Mouse (Mus musculus): ENCODE results near the gene Cabin1. TPM values are rescaled to one million over a fixed set of nuclear protein-coding genes. Genes with fewer than 3 reads are reported as not detected.

Cabin1 gene
- polyA plus RNA-seq, 2 experiments = 11.2 to 13.7 TPM

- no peak overlapping the region for H3K27ac ChIP-seq
- H3K4me1 ChIP-seq (replicated peaks; ENCODE audit: control insufficient read depth in 2 of 2, insufficient read depth in 2 of 2, low read length in 1 of 2) = no peaks in the 10 kb centered on the region
- 44% methylated on average over 7 of the region's 7 CpGs for WGBS (ENCODE audit: insufficient replicate concordance)
- no peaks in the 10 kb centered on the region for H3K9me3 ChIP-seq (ENCODE audit: control insufficient read depth, low read length)
- H3K4me2 ChIP-seq (ENCODE audit: low read depth) = no peak overlapping the region
- H3K9ac ChIP-seq (replicated peaks) = no peak overlapping the region
- ATAC-seq (ENCODE audit: insufficient read depth) = no peak
- TF ChIP-seq EP300 (IDR thresholded peaks at IDR 0.05; ENCODE audit: low read depth) = no peak
- TF ChIP-seq CTCF (IDR thresholded peaks at IDR 0.05; ENCODE audit: low read depth) = no peak
- H3K27me3 ChIP-seq (ENCODE audit: control insufficient read depth, insufficient read depth, low read length) = no peaks in the 10 kb centered on the region
- no peaks in the 10 kb centered on the region for H3K36me3 ChIP-seq (replicated peaks; ENCODE audit: control insufficient read depth, insufficient read depth, low read depth)
- no peak for DNase-seq (ENCODE audit: low read depth in 3 of 3, low spot score in 3 of 3)
- H3K4me3 ChIP-seq (ENCODE audit: insufficient read depth in 1 of 2, low read depth in 2 of 2, low read length in 2 of 2) = no peak overlapping the region
Measured at GRCm38 (mm10) chr10:75610486-75610885, 153.7 kb downstream of the Cabin1 start.

- Histone ChIP-seq H3K9me3 (ENCODE audit: control insufficient read depth, low read length) (no peaks in the 10 kb centered on the region), H3K27ac (no peak overlapping the region), H3K9ac (replicated peaks) (no peak overlapping the region), H3K4me2 (ENCODE audit: low read depth) (no peak overlapping the region), H3K4me1 (replicated peaks; ENCODE audit: control insufficient read depth in 2 of 2, insufficient read depth in 2 of 2, low read length in 1 of 2) (no peaks in the 10 kb centered on the region), H3K27me3 (ENCODE audit: control insufficient read depth, insufficient read depth, low read length) (no peaks in the 10 kb centered on the region), H3K4me3 (ENCODE audit: insufficient read depth in 1 of 2, low read depth in 2 of 2, low read length in 2 of 2) (no peak overlapping the region), H3K36me3 (replicated peaks; ENCODE audit: control insufficient read depth, insufficient read depth, low read depth) (no peaks in the 10 kb centered on the region)
- no peak for TF ChIP-seq EP300 (IDR thresholded peaks at IDR 0.05; ENCODE audit: low read depth)
- TF ChIP-seq CTCF (IDR thresholded peaks at IDR 0.05; ENCODE audit: low read depth) = no peak
- DNase-seq (ENCODE audit: low read depth in 3 of 3, low spot score in 3 of 3) (no peak), ATAC-seq (ENCODE audit: insufficient read depth) (no peak)
- 73% methylated on average over 11 of the region's 11 CpGs for WGBS (ENCODE audit: insufficient replicate concordance)
Measured at GRCm38 (mm10) chr10:75608975-75609374, 155.2 kb downstream of the Cabin1 start.

- Histone ChIP-seq H3K27ac (no peak overlapping the region), H3K4me3 (ENCODE audit: insufficient read depth in 1 of 2, low read depth in 2 of 2, low read length in 2 of 2) (no peak overlapping the region), H3K9ac (replicated peaks) (no peak overlapping the region), H3K27me3 (ENCODE audit: control insufficient read depth, insufficient read depth, low read length) (no peaks in the 10 kb centered on the region), H3K4me2 (ENCODE audit: low read depth) (no peak overlapping the region), H3K36me3 (replicated peaks; ENCODE audit: control insufficient read depth, insufficient read depth, low read depth) (no peaks in the 10 kb centered on the region), H3K9me3 (ENCODE audit: control insufficient read depth, low read length) (no peaks in the 10 kb centered on the region), H3K4me1 (replicated peaks; ENCODE audit: control insufficient read depth in 2 of 2, insufficient read depth in 2 of 2, low read length in 1 of 2) (no peaks in the 10 kb centered on the region)
- TF ChIP-seq CTCF (IDR thresholded peaks at IDR 0.05; ENCODE audit: low read depth) (no peak), EP300 (IDR thresholded peaks at IDR 0.05; ENCODE audit: low read depth) (no peak)
- DNase-seq (ENCODE audit: low read depth in 3 of 3, low spot score in 3 of 3) (no peak), ATAC-seq (ENCODE audit: insufficient read depth) (no peak)
- WGBS (ENCODE audit: insufficient replicate concordance) = 60% methylated on average over 4 of the region's 4 CpGs
Measured at GRCm38 (mm10) chr10:75607253-75607652, 156.9 kb downstream of the Cabin1 start.

- Histone ChIP-seq H3K36me3 (replicated peaks; ENCODE audit: control insufficient read depth, insufficient read depth, low read depth) (no peaks in the 10 kb centered on the region), H3K9ac (replicated peaks) (no peak overlapping the region), H3K27ac (no peak overlapping the region), H3K9me3 (ENCODE audit: control insufficient read depth, low read length) (no peaks in the 10 kb centered on the region), H3K4me3 (ENCODE audit: insufficient read depth in 1 of 2, low read depth in 2 of 2, low read length in 2 of 2) (no peak overlapping the region), H3K4me1 (replicated peaks; ENCODE audit: control insufficient read depth in 2 of 2, insufficient read depth in 2 of 2, low read length in 1 of 2) (no peaks in the 10 kb centered on the region), H3K4me2 (ENCODE audit: low read depth) (no peak overlapping the region), H3K27me3 (ENCODE audit: control insufficient read depth, insufficient read depth, low read length) (no peaks in the 10 kb centered on the region)
- 35% methylated on average over 11 of the region's 11 CpGs for WGBS (ENCODE audit: insufficient replicate concordance)
- no peak for TF ChIP-seq EP300 (IDR thresholded peaks at IDR 0.05; ENCODE audit: low read depth)
- peak; percentile 65 for TF ChIP-seq CTCF (IDR thresholded peaks at IDR 0.05; ENCODE audit: low read depth)
- ATAC-seq (ENCODE audit: insufficient read depth) = no peak
- no peak for DNase-seq (ENCODE audit: low read depth in 3 of 3, low spot score in 3 of 3)
Measured at GRCm38 (mm10) chr10:75605162-75605846, 158.8 kb downstream of the Cabin1 start.

- H3K4me1 ChIP-seq (replicated peaks; ENCODE audit: control insufficient read depth in 2 of 2, insufficient read depth in 2 of 2, low read length in 1 of 2) = no peaks in the 10 kb centered on the region
- no peak for TF ChIP-seq EP300 (IDR thresholded peaks at IDR 0.05; ENCODE audit: low read depth)
- no peak for TF ChIP-seq CTCF (IDR thresholded peaks at IDR 0.05; ENCODE audit: low read depth)
- no peaks in the 10 kb centered on the region for H3K9me3 ChIP-seq (ENCODE audit: control insufficient read depth, low read length)
- DNase-seq (ENCODE audit: low read depth in 3 of 3, low spot score in 3 of 3) (no peak), ATAC-seq (ENCODE audit: insufficient read depth) (no peak)
- H3K4me3 ChIP-seq (ENCODE audit: insufficient read depth in 1 of 2, low read depth in 2 of 2, low read length in 2 of 2) = no peak overlapping the region
- 66% methylated on average over 7 of the region's 7 CpGs for WGBS (ENCODE audit: insufficient replicate concordance)
- no peak overlapping the region for H3K4me2 ChIP-seq (ENCODE audit: low read depth)
- H3K36me3 ChIP-seq (replicated peaks; ENCODE audit: control insufficient read depth, insufficient read depth, low read depth) = no peaks in the 10 kb centered on the region
- no peak overlapping the region for H3K9ac ChIP-seq (replicated peaks)
- H3K27me3 ChIP-seq (ENCODE audit: control insufficient read depth, insufficient read depth, low read length) = no peaks in the 10 kb centered on the region
- no peak overlapping the region for H3K27ac ChIP-seq
Measured at GRCm38 (mm10) chr10:75600189-75600730, 163.9 kb downstream of the Cabin1 start.

Other genes starting within 250 kb of the Cabin1 start
- 19.4 and 60.5 TPM in 2 replicates for gene Snrpd3, start 246.8 kb downstream of the Cabin1 start, polyA plus RNA-seq (2012; rRNA removed)
- 82.2 and 90.3 TPM in 2 replicates for gene Snrpd3, start 246.8 kb downstream of the Cabin1 start, polyA plus RNA-seq (2014; fragmentation: Nextera tagmentation; extraction: Ambion mirVana)
- gene Gucd1, start 246.4 kb downstream of the Cabin1 start, polyA plus RNA-seq (2012; rRNA removed) = 37.3 and 38.7 TPM in 2 replicates
- 58.5 and 66.0 TPM in 2 replicates for gene Gucd1, start 246.4 kb downstream of the Cabin1 start, polyA plus RNA-seq (2014; fragmentation: Nextera tagmentation; extraction: Ambion mirVana)
- 0.04 TPM in 2 replicates for gene Lrrc75b, start 204.0 kb downstream of the Cabin1 start, polyA plus RNA-seq (2012; rRNA removed)
- gene Lrrc75b, start 204.0 kb downstream of the Cabin1 start, polyA plus RNA-seq (2014; fragmentation: Nextera tagmentation; extraction: Ambion mirVana) = not detected in 2 replicates
- gene Ggt1, start 202.7 kb downstream of the Cabin1 start, polyA plus RNA-seq (2012; rRNA removed) = 4.3 and 5.8 TPM in 2 replicates
- gene Ggt1, start 202.7 kb downstream of the Cabin1 start, polyA plus RNA-seq (2014; fragmentation: Nextera tagmentation; extraction: Ambion mirVana) = 5.2 and 6.6 TPM in 2 replicates
- 0.65 and 1.4 TPM in 2 replicates for gene Ggt5, start 175.0 kb downstream of the Cabin1 start, polyA plus RNA-seq (2012; rRNA removed)
- gene Ggt5, start 175.0 kb downstream of the Cabin1 start, polyA plus RNA-seq (2014; fragmentation: Nextera tagmentation; extraction: Ambion mirVana) = 0.27 and 0.57 TPM in 2 replicates
- 0.84 and 1.2 TPM in 2 replicates for gene Susd2, start 120.3 kb downstream of the Cabin1 start, polyA plus RNA-seq (2012; rRNA removed)
- 1.0 and 1.6 TPM in 2 replicates for gene Susd2, start 120.3 kb downstream of the Cabin1 start, polyA plus RNA-seq (2014; fragmentation: Nextera tagmentation; extraction: Ambion mirVana)
- 116 and 138 TPM in 2 replicates for gene Ddt, start 9.1 kb upstream of the Cabin1 start, polyA plus RNA-seq (2012; rRNA removed)
- gene Ddt, start 9.1 kb upstream of the Cabin1 start, polyA plus RNA-seq (2014; fragmentation: Nextera tagmentation; extraction: Ambion mirVana) = 169 and 176 TPM in 2 replicates
- 0.04 TPM in 1 of 2 replicates, not detected in the other for gene Gm20441, start 16.6 kb upstream of the Cabin1 start, polyA plus RNA-seq (2012; rRNA removed)
- not detected in 2 replicates for gene Gm20441, start 16.6 kb upstream of the Cabin1 start, polyA plus RNA-seq (2014; fragmentation: Nextera tagmentation; extraction: Ambion mirVana)
- 5.3 and 5.5 TPM in 2 replicates for gene Gstt3, start 17.1 kb upstream of the Cabin1 start, polyA plus RNA-seq (2012; rRNA removed)
- 9.4 and 12.0 TPM in 2 replicates for gene Gstt3, start 17.1 kb upstream of the Cabin1 start, polyA plus RNA-seq (2014; fragmentation: Nextera tagmentation; extraction: Ambion mirVana)
- 71.5 and 90.6 TPM in 2 replicates for gene Gstt1, start 34.2 kb upstream of the Cabin1 start, polyA plus RNA-seq (2012; rRNA removed)
- gene Gstt1, start 34.2 kb upstream of the Cabin1 start, polyA plus RNA-seq (2014; fragmentation: Nextera tagmentation; extraction: Ambion mirVana) = 68.8 and 75.7 TPM in 2 replicates
- gene Gstt4, start 58.2 kb upstream of the Cabin1 start, polyA plus RNA-seq (2012; rRNA removed) = not detected in 2 replicates
- 0.10 TPM in 1 of 2 replicates, not detected in the other for gene Gstt4, start 58.2 kb upstream of the Cabin1 start, polyA plus RNA-seq (2014; fragmentation: Nextera tagmentation; extraction: Ambion mirVana)
- 33.8 and 36.4 TPM in 2 replicates for gene Gstt2, start 73.1 kb upstream of the Cabin1 start, polyA plus RNA-seq (2012; rRNA removed)
- 42.7 and 43.7 TPM in 2 replicates for gene Gstt2, start 73.1 kb upstream of the Cabin1 start, polyA plus RNA-seq (2014; fragmentation: Nextera tagmentation; extraction: Ambion mirVana)
- 846 and 879 TPM in 2 replicates for gene Mif, start 95.9 kb upstream of the Cabin1 start, polyA plus RNA-seq (2012; rRNA removed)
- gene Mif, start 95.9 kb upstream of the Cabin1 start, polyA plus RNA-seq (2014; fragmentation: Nextera tagmentation; extraction: Ambion mirVana) = 746 and 755 TPM in 2 replicates
- 0.23 and 0.47 TPM in 2 replicates for gene Derl3, start 129.1 kb upstream of the Cabin1 start, polyA plus RNA-seq (2012; rRNA removed)
- gene Derl3, start 129.1 kb upstream of the Cabin1 start, polyA plus RNA-seq (2014; fragmentation: Nextera tagmentation; extraction: Ambion mirVana) = 0.18 TPM in 1 of 2 replicates, not detected in the other
- gene Smarcb1, start 157.3 kb upstream of the Cabin1 start, polyA plus RNA-seq (2012; rRNA removed) = 21.2 and 28.5 TPM in 2 replicates
- gene Smarcb1, start 157.3 kb upstream of the Cabin1 start, polyA plus RNA-seq (2014; fragmentation: Nextera tagmentation; extraction: Ambion mirVana) = 47.7 and 55.3 TPM in 2 replicates
- gene Chchd10, start 168.8 kb upstream of the Cabin1 start, polyA plus RNA-seq (2012; rRNA removed) = 55.8 and 72.9 TPM in 2 replicates
- 106 and 111 TPM in 2 replicates for gene Chchd10, start 168.8 kb upstream of the Cabin1 start, polyA plus RNA-seq (2014; fragmentation: Nextera tagmentation; extraction: Ambion mirVana)
- 1.3 and 1.5 TPM in 2 replicates for gene Mmp11, start 172.2 kb upstream of the Cabin1 start, polyA plus RNA-seq (2012; rRNA removed)
- gene Mmp11, start 172.2 kb upstream of the Cabin1 start, polyA plus RNA-seq (2014; fragmentation: Nextera tagmentation; extraction: Ambion mirVana) = 1.1 and 1.5 TPM in 2 replicates
- 22.5 and 27.6 TPM in 2 replicates for gene Gm867, start 176.3 kb upstream of the Cabin1 start, polyA plus RNA-seq (2012; rRNA removed)
- 20.9 and 21.9 TPM in 2 replicates for gene Gm867, start 176.3 kb upstream of the Cabin1 start, polyA plus RNA-seq (2014; fragmentation: Nextera tagmentation; extraction: Ambion mirVana)
- 0.85 and 2.1 TPM in 2 replicates for gene Vpreb3, start 178.7 kb upstream of the Cabin1 start, polyA plus RNA-seq (2012; rRNA removed)
- gene Vpreb3, start 178.7 kb upstream of the Cabin1 start, polyA plus RNA-seq (2014; fragmentation: Nextera tagmentation; extraction: Ambion mirVana) = 2.5 and 2.9 TPM in 2 replicates
- gene Gm5134, start 190.2 kb upstream of the Cabin1 start, polyA plus RNA-seq (2012; rRNA removed) = 0.08 and 0.10 TPM in 2 replicates
- gene Gm5134, start 190.2 kb upstream of the Cabin1 start, polyA plus RNA-seq (2014; fragmentation: Nextera tagmentation; extraction: Ambion mirVana) = 0.08 TPM in 1 of 2 replicates, not detected in the other